Mouse (Mus musculus): ENCODE measurements at regions not wholly inside any gene's neighbourhood (a gene's known extent, or its start where the extent isn't known, plus 50 kb on each side); places are given as distances from the start of the nearest gene placed in this dataset.

DNA sequence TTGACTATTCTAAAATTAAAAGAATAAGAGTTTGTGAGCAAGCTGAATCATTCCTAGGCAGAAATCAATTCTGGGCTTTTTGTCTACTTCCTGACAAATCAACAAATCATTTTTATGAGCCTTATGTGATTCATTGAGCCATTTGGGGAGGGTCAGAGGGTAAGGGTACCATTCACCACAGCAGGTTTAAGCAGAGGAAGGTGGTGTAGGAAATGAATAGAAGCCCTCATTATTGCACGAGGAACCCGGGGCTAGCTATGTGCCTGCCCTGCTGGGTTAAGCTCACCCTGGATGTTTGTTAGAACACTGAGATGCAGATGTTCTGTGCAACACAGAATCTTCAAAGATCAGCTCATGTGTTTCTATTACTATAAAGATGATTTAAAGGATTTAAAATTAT lies 150.2 kb upstream of the Lyplal1 start:
- no peaks in the 10 kb centered on the region for H3K79me2 ChIP-seq (ENCODE audit: control insufficient read depth, insufficient read depth, low read length, poor library complexity)
- no peaks in the 10 kb centered on the region for H3K27me3 ChIP-seq (ENCODE audit: control insufficient read depth in 1 of 2, insufficient read depth in 2 of 2, low read length in 2 of 2)
- no peaks in the 10 kb centered on the region for H3K36me3 ChIP-seq (ENCODE audit: control insufficient read depth in 1 of 2, insufficient read depth in 2 of 2, low read length in 2 of 2)
- H3K9ac ChIP-seq (ENCODE audit: control insufficient read depth, low read depth, low read length, poor library complexity, severe bottlenecking): no peak overlapping the region
- DNase-seq (ENCODE audit: low read depth, low spot score): no peak
- H3K4me3 ChIP-seq (ENCODE audit: control insufficient read depth in 1 of 2, insufficient read depth in 1 of 2, low read depth in 2 of 2, low read length in 2 of 2): no peak overlapping the region
- H3K4me1 ChIP-seq (ENCODE audit: control insufficient read depth in 1 of 2, insufficient read depth in 2 of 2, low read length in 2 of 2): no peaks in the 10 kb centered on the region
- no peak overlapping the region for H3K27ac ChIP-seq (ENCODE audit: control insufficient read depth, low read depth, low read length)
- no peaks in the 10 kb centered on the region for H3K9me3 ChIP-seq (replicated peaks; ENCODE audit: insufficient read depth, low read length)
- TF ChIP-seq TCF12 (IDR thresholded peaks at IDR 0.05; ENCODE audit: low read depth, low read length) (no peak), ZNF384 (IDR thresholded peaks at IDR 0.05; ENCODE audit: low read depth, low read length) (no peak), GABPA (IDR thresholded peaks at IDR 0.05; ENCODE audit: low read depth, low read length) (no peak), POLR2AphosphoS2 (IDR thresholded peaks at IDR 0.05; ENCODE audit: low read length) (no peak), EP300 (IDR thresholded peaks at IDR 0.05; ENCODE audit: low read depth in 1 of 2, low read length in 2 of 2) (no peak), GATA1 (IDR thresholded peaks at IDR 0.05; ENCODE audit: low read depth, low read length) (no peak), CHD2 (IDR thresholded peaks at IDR 0.05; ENCODE audit: low read length) (no peak), KAT2A (conservative IDR thresholded peaks at IDR 0.05; ENCODE audit: low read depth, low read length) (no peak), POLR2A (IDR thresholded peaks at IDR 0.05; ENCODE audit: control insufficient read depth in 1 of 2, insufficient read depth in 1 of 2, low read depth in 1 of 2, low read length in 2 of 2, poor library complexity in 1 of 2) (no peak), RAD21 (IDR thresholded peaks at IDR 0.05; ENCODE audit: low read depth, low read length) (no peak), ZKSCAN1 (IDR thresholded peaks at IDR 0.05; ENCODE audit: low read depth, low read length) (no peak), BHLHE40 (IDR thresholded peaks at IDR 0.05; ENCODE audit: borderline replicate concordance, low read depth, low read length) (no peak), ETS1 (IDR thresholded peaks at IDR 0.05; ENCODE audit: low read depth, low read length) (no peak), SMC3 (IDR thresholded peaks at IDR 0.05; ENCODE audit: low read depth, low read length) (no peak), UBTF (IDR thresholded peaks at IDR 0.05; ENCODE audit: borderline replicate concordance, insufficient read depth, low read depth, low read length) (no peak), MEF2A (IDR thresholded peaks at IDR 0.05; ENCODE audit: extremely low read depth, insufficient replicate concordance, low read depth, low read length, poor library complexity, severe bottlenecking) (no peak), NELFE (IDR thresholded peaks at IDR 0.05; ENCODE audit: low read depth, low read length) (no peak)

DNA sequence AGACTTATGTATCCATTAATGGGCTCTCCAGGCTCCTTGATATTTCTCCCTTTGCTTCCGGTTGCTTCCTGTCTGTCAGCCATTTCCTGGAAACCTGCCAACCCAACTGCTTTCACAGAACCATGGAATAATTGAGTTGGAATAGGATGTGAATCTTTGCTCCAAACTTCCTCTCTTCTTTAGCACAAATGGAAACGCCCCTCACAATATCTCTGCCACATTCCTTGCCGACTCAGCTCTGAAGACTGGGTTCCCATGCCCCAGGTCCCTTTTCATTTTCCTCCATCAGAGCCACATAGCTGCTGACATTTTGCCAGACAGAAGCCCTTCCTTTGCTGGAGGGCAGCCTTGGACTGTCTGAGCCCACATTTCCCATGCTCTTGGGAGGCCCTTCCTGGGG lies 147.5 kb upstream of the Lyplal1 start:
- H3K27ac ChIP-seq (ENCODE audit: control insufficient read depth, low read depth, low read length): no peak overlapping the region
- H3K9me3 ChIP-seq (replicated peaks; ENCODE audit: insufficient read depth, low read length): no peaks in the 10 kb centered on the region
- no peaks in the 10 kb centered on the region for H3K36me3 ChIP-seq (ENCODE audit: control insufficient read depth in 1 of 2, insufficient read depth in 2 of 2, low read length in 2 of 2)
- H3K9ac ChIP-seq (ENCODE audit: control insufficient read depth, low read depth, low read length, poor library complexity, severe bottlenecking): no peak overlapping the region
- no peak overlapping the region for H3K4me3 ChIP-seq (ENCODE audit: control insufficient read depth in 1 of 2, insufficient read depth in 1 of 2, low read depth in 2 of 2, low read length in 2 of 2)
- H3K27me3 ChIP-seq (ENCODE audit: control insufficient read depth in 1 of 2, insufficient read depth in 2 of 2, low read length in 2 of 2): no peaks in the 10 kb centered on the region
- H3K79me2 ChIP-seq (ENCODE audit: control insufficient read depth, insufficient read depth, low read length, poor library complexity): no peaks in the 10 kb centered on the region
- TF ChIP-seq USF1 (IDR thresholded peaks at IDR 0.05; ENCODE audit: low read depth, low read length) (no peak), TBP (IDR thresholded peaks at IDR 0.05; ENCODE audit: low read depth, low read length) (no peak), ETS1 (IDR thresholded peaks at IDR 0.05; ENCODE audit: low read depth, low read length) (no peak), CHD1 (IDR thresholded peaks at IDR 0.05; ENCODE audit: low read depth, low read length) (no peak), SIN3A (IDR thresholded peaks at IDR 0.05; ENCODE audit: low read length) (no peak), MEF2A (IDR thresholded peaks at IDR 0.05; ENCODE audit: extremely low read depth, insufficient replicate concordance, low read depth, low read length, poor library complexity, severe bottlenecking) (no peak), ELF1 (IDR thresholded peaks at IDR 0.05; ENCODE audit: low read depth, low read length) (no peak), POLR2A (IDR thresholded peaks at IDR 0.05; ENCODE audit: control insufficient read depth in 1 of 2, insufficient read depth in 1 of 2, low read depth in 1 of 2, low read length in 2 of 2, poor library complexity in 1 of 2) (no peak), MAZ (IDR thresholded peaks at IDR 0.05; ENCODE audit: low read depth, low read length) (no peak)
- no peaks in the 10 kb centered on the region for H3K4me1 ChIP-seq (ENCODE audit: control insufficient read depth in 1 of 2, insufficient read depth in 2 of 2, low read length in 2 of 2)
- no peak for DNase-seq (ENCODE audit: low read depth, low spot score)

Data from MEL (cell line).